Mouse (Mus musculus) layer of hippocampus, adult 8-10 months (tissue): Measurements from ENCODE around the gene Pprc1. TPM values are rescaled to one million over a fixed set of nuclear protein-coding genes. Genes with fewer than 3 reads are reported as not detected.

ENCODE experiments used
- DNase-seq, 2 experiments: peaks; one replicate each; pipeline ENCODE4 v3.0.0; 2022; ENCODE audit warnings: low spot score in 2 of 2
- total RNA-seq, 4 experiments: library from RNA; stranded (reverse); gene quantifications; 2 replicates each; pipeline ENCODE4 v1.2.4; 2022

Pprc1 gene
- total RNA-seq, 4 experiments from 2014 or later, result 26.4 to 34.8 (median 32.4) TPM

DNA sequence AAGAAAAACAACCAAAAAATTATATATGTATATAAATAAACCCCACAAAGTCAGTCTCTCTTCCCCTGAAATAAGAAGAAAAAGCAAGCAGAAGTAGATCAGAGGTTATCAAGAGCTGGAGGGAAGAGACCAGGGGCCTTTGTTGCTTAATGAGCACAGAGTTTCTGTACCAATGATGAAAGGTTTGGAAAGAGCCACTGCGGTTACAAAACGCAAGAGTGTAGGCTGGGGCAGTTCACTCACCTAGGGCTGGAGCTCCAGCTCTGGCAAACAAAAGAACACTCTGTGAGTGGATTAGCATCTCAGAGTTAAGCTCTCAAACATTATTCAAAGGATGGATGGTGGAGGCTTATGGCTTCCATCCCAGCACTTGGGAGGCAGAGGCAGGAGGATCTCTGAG lies 65.5 kb downstream of the Pprc1 start:
- no peak for DNase-seq

DNA sequence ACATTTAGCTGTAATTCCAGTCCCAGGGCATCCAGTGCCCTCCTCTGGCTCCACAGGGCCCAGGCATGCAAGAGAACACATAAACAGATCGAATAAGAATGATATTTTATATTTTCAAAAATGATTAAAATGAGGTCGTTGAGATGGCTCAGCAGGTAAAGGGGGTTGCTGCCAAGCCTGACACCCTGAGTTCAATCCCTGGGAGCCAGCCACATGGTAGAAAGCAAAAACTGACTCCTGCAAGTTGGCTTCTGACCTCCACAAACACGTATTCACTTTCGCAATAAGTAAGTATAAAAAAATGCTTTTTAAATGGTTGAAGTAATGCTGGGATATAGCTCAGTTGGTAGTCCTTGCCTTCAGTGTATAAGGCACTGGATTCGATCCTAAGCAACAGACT lies 66.1 kb downstream of the Pprc1 start:
- no peak for DNase-seq

DNA sequence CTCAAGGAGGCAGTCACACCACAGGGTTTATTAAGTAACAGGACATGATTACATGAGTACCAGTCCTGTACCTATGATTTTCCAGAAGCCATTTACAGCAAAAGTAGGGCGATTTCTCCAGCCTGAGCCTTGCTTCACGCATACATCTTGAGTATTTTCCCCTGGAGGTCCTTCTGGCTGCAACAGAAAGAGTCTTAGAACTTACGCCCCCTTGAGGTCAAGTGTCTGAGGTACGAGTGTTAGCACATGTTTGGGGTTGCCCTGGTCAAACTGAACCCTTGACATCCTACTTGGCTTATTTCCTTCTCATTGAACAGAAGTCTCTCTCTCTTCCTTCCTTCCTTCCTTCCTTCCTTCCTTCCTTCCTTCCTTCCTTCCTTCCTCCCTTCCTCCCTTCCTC lies 69.9 kb downstream of the Pprc1 start:
- no peak for DNase-seq

DNA sequence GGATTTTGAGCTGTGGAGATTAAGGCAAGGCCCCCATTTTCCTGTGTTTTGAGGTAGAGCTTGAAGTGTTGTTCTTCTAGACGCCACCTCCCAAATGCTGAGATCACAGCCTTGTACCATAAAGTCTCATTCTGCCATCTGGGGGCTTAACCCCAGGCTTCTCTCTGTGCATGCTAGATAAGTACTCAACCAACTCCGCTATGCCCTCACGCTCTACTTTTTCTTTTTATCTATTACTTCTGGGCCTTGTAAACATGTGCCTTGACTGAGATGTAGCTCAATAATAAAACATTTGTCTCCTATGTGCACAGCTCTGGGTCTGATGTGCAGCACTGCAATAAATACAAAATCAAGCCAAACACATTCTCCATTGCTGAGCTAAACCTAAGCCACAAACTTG lies 74.8 kb downstream of the Pprc1 start:
- DNase-seq, result no peak

DNA sequence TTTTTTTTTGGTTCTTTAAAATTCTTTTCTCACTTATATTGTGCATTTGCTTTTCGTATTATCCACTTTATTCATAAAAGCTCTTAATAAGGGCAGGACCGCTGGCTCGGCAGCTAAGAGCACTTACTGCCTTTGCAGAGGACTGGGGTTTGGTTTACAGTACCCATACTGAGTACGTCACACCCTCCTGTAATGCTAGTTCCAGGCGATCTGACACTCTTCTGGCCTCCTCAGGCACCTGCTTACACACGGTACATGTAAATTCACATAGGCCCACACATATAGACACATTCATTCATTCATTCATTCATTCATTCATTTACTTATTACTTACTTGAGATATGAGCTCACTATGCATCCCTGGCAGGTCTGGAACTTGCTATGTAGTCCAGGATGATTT lies 76.2 kb downstream of the Pprc1 start:
- DNase-seq, result no peak

Other genes starting within 250 kb of the Pprc1 start
- 100 to 1,000 TPM; 163 to 211 (median 185) TPM for gene Kcnip2, start 228.8 kb upstream of the Pprc1 start, total RNA-seq
- gene Armh3, start 46.4 kb upstream of the Pprc1 start, total RNA-seq, result 10 to 100 TPM; 18.4 to 24.1 (median 22.3) TPM
- 1 to 10 TPM; 6.1 to 8.8 (median 8.2) TPM for gene Hps6, start 41.4 kb upstream of the Pprc1 start, total RNA-seq
- 100 to 1,000 TPM; 109 to 123 (median 120) TPM for gene Ldb1, start 328 bp downstream of the Pprc1 start, total RNA-seq
- 10 to 100 TPM; 44.8 to 51.0 (median 47.7) TPM for gene Nolc1, start 31.0 kb downstream of the Pprc1 start, total RNA-seq
- not detected for gene Elovl3, start 87.0 kb downstream of the Pprc1 start, total RNA-seq
- not detected for gene Pitx3, start 103.4 kb downstream of the Pprc1 start, total RNA-seq
- 100 to 1,000 TPM in 1 of 4 experiments, 10 to 100 TPM in 3; 82.5 to 103 (median 87.7) TPM for gene Gbf1, start 107.6 kb downstream of the Pprc1 start, total RNA-seq